Mouse (Mus musculus) right cerebral cortex, postnatal 14 days (tissue): ENCODE results near the gene 1110004F10Rik.
A peak's percentile ranks its signal among the peaks of the same experiment; 100 is the strongest.

Experiments used
- DNase-seq: peaks from one replicate; pipeline ENCODE4 v3.0.0; 2022

The 1110004F10Rik gene

DNA sequence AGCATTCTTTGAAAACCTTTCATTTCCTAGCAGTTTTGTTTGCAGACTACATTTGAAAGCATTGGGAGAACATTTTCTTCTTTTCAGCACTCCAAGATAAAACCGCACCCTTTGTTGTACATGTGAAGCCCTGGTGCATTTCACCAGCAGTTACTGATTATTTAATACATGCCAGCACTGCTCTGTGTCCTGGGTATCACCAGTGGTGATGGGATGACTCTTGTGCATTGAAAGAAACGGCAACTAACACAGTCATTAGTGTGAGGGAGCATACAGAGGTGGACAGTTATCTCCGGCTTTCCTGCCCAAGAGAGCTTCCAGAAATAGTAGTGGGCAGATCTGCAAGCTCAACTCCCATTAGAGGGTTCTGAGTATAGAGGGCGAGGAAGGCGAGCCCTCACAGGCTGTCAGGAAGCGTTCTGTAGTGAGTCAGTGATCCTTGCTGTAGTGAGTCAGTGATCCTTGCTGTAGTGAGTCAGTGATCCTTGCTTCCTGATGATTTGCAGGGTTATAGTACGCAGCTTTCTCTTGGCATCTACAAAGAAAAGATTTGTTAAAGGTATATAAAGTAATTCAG lies 60.8 kb downstream of the 1110004F10Rik start:
- DNase-seq = no peak

DNA sequence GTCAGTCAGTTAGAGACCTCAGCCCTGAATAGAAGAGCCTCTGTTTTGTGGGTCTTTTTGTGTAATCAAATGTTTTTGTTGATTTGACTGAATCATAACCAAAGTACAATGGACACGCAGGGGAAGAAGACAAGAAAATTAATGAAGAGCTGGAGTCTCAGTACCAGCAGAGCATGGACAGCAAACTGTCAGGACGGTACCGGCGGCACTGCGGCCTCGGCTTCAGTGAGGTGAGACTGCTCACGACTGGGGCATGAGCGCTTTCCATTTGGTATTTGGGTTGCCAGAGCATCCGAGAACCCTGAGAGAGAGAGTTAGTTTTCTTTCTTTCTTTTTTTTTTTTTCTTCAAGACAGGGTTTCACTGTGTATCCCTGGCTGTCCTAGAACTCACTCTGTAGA lies 63.9 kb downstream of the 1110004F10Rik start:
- no peak for DNase-seq

DNA sequence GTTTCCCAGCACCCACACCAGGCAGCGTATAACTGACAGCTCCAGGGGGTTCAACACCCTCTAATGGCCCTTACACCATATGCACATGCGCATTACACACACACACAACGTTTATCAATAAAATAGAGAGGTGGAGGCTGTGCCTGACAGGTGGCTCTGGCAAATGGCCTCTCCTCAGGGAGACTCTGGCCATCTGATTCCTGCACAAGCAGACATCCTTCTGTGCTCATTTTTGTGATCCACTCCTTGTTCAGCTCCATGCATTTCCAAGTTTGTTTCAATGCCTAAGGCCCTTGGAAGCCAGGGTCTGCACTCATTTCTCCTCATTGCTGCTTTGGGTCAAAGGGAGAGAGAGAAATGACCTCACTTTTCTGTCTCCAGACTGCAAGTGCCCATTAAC lies 71.5 kb downstream of the 1110004F10Rik start:
- no peak for DNase-seq

DNA sequence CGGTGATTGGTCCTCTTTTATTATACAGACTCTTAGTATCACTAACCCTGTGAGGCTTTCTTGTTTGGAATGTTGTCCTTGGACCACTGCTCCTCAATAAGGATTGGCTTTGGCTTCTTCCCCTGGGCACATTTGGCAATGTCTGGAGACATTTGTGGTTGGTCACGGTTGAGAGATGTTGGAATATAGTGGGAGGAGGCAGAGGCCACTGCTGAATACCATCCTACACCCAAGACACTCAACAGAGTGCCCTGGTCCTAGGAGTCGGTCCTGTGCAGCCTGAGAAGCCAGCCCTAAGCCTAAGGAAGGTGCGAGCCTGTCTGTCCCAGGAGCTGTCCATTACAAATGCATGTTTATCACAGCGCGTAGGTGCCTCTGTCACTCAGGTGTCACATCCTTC lies 72.3 kb downstream of the 1110004F10Rik start:
- DNase-seq = no peak

DNA sequence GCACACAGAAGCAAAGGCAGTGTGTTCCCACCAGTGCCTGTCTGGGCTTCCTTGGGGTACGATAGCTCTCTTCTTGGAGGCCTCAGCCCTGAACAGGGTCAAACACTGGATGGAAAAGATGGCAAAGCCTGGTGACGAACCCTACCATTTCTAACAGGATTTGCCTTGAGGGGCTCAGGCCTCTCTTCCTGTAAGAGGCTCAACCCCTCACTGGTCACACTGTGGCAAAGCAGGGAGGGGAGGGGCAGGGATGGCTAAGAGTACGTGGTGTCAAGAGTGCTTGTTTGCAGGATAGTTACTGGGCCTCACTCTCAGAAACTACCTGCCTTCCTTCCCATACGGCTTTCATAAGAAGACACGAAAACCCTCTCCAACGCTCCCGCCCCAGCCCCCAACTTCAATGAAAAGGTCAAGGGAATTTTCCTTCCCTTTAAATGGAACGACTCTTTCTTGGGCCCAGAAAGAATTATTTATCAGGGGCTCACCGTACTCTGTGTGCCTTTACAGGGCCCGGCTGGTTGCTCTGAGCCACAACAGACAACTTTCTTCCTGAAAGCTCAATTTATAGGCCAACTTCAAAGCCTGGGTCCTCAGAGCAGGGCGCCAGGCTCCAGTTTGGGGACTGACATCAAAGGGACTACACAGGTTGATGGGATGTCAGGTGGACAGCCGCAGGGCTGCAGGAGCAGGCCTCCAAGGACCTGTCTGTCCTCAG lies 76.2 kb downstream of the 1110004F10Rik start:
- DNase-seq = no peak

DNA sequence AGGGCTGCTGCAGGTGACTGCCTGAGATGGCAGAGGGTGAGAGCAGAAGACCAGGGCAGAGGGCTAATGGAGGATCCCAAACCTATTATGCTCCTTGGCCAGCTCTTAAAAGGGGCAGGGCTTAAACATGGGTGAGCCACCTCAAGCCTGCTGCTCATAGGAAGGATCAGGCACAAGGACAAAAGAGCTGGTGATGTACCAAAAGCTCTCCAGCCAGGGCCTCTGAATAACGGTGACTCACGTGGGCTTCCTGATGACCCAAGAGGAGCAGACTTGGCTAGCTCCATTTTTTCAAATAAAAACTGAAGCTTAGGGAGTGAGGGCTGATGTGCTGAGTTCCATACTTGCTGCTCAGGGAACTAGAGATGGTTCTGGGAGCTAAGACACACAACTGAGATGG lies 76.8 kb downstream of the 1110004F10Rik start:
- no peak for DNase-seq

DNA sequence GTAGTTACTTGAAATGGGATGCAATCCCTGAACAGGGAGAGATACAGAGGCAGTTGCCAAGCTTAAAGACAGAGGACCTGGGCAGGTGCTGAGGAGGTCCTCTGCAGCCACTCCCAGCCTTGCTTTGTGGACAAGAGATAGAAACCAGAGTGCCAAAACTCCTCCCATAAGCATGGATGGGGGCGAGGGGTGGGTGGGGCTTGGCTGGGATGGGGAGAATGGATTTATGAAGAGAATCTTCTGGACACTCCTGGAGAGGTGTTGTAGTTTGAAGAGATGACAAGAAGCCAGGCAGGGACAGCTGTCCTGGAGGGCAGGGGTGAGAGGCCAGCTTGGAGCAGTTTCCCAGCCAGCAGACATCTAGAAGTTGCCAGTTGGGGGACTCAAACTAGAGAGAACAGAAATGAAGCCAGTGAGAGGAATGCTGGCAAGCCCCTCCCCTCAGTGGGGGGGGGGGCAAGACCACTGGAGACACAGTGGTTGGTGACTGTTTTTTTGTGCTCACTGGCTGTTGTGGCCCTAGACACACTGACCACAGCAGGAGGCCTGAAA lies 80.2 kb downstream of the 1110004F10Rik start:
- DNase-seq = no peak

DNA sequence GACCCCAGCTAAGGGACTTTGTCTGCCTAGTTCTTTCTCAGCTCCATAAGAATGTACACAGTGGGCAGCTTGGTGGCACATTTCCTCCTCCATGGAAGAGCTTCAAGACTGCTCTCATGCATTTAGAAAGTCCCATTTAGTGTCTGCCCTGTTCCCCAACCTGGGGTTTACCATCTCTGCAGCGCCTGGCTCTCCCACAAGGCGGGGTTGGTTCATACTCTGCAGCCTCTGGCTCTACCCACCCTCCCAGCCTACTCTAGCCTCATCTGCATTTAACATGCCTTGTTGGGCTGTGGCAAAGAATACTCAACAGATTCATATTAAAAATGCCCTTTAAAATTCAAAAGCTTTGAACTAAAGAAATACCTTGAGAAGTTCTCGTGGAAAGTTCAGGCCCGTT lies 81.5 kb downstream of the 1110004F10Rik start:
- no peak for DNase-seq

DNA sequence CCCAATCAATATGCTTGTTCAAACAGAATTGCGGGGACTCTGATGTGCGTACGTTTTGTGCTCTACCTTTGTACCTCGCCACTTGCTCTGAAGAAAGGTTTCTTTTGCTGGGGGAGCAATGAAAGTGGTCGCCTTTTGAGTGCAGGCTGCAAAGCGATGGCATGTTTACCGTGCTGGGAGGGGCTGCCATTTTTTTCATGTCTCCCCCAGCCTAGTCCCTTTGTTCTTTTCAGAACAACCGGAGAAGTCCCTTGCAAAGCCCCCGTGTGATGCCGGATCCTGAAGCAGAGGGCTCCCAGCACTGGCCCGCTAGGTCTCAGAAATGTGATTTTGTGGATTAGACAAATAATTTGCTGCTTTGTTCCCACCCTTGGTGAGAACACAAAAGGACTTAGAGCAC lies 82.0 kb downstream of the 1110004F10Rik start:
- no peak for DNase-seq

DNA sequence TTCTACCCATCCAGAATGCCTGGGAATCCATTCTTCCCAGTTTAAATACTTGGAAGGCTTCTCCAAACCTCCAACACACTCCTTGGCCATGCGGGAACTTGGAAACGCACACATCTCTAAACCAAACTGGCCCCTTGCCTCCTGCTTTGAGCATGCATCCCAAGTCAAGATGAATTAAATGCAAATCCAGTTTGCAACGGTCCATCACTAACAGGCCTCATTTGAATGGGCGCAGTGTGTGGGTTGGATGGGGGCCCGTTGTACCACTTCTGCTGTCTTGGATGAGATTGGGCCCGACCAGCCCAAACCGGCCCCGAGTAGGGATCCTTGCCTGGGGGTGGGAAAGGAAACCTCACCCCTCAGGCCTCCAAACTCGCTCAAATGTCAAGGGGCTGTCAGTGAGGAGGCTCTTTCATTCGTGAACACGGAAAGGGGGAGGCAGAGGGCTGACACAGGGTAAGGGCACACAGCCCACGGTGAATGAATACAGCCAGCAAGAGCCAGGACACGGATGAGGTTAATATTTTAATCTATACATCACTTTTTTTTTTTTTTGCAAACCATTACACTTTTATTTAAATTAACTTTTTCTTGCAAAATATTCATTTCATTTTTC lies 83.9 kb downstream of the 1110004F10Rik start:
- DNase-seq = no peak

DNA sequence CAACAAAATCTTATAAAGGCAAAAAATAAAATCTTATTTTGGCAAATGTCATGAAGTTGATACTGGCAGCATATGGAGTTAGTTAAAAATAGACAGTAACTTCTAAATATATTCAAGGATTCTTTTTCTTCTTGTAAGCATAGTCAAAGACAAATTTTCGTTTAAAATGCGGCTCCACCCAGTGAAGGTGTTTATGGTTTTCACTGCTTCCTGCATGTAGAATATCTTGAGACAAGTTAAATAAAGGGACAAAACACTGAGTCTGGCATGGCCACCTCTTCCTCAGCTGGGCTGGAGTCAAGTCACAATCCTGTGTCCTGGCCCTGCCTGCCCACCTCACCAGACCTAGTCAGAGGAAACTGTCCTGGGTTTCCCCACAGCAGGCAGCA lies 84.4 kb downstream of the 1110004F10Rik start:
- no peak for DNase-seq

GRCm38 (mm10) chr7:116124057-116124456 lies 84.9 kb downstream of the 1110004F10Rik start:
- DNase-seq = no peak

DNA sequence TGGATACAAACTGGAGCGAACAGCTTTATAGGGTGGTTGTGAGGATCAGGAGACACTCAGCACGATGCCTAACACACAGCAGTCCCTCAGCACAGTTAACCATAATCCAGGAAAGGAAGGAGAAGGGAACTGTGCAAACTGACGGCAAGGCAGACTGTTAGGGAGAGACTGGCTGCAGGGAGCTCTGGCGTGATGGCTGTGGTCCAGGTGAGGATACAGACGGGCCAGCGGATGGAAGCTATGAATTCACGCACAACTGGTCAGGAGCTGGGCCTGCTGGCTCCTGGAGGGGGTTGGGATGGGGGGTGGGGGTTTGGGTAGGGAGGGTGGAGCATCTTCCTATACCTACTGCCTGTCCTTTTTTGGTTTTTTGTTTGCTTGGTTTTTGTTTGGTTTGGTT lies 86.5 kb downstream of the 1110004F10Rik start:
- DNase-seq = no peak

- DNase-seq = no peak
These were observed 87.9 kb downstream of the 1110004F10Rik start for GRCm38 (mm10) chr7:116127052-116127451.

GRCm38 (mm10) chr7:116128286-116128685 lies 89.1 kb downstream of the 1110004F10Rik start:
- DNase-seq = no peak

GRCm38 (mm10) chr7:116129374-116129773 lies 90.2 kb downstream of the 1110004F10Rik start:
- no peak for DNase-seq

DNA sequence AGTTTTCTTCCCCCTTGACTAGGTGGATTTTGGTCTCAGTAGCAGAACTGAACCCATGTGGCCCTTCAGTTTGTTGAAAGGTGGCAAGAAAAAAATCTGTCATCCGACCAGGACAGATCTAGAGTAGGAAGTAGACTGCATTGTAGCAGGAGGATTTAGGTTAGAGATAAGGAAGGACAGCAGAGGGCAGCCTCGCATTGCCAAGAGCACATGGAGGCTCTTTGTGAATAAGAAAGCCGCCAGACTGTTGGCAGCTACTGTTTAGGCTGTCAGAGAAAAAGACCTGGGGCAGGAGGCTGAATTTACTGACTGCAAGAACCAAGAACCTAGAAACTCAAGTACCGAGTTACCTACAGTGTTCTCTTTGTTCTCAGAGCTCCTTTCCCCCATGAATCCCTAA lies 92.2 kb downstream of the 1110004F10Rik start:
- peak; percentile 35 for DNase-seq

- DNase-seq = peak; percentile 81
These were observed 92.9 kb downstream of the 1110004F10Rik start for GRCm38 (mm10) chr7:116132078-116132477.

- DNase-seq = no peak
These were observed 95.5 kb downstream of the 1110004F10Rik start for GRCm38 (mm10) chr7:116134413-116135292.

GRCm38 (mm10) chr7:116137149-116137548 lies 98.0 kb downstream of the 1110004F10Rik start:
- DNase-seq = no peak

DNA sequence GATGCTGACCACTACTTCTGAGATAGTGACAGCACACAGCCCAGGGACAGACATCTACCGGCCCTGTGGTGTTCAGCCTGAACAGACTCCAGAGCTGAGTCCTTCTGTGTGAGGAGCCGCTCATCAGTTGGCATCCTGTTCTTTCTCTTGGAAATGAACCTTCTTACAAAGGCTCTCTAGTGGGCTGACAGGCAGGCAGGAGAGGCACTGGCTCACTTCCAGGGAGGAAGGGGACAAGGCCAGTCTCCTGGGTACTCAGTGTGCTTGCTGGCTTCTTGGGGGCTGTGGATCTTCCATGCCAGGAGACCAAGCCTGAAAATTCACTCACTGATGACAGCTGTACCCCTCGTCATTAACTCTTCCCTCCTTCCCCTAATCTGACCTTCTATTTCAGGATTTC lies 98.5 kb downstream of the 1110004F10Rik start:
- DNase-seq = no peak

- DNase-seq = no peak
These were observed 105.8 kb downstream of the 1110004F10Rik start for GRCm38 (mm10) chr7:116145030-116145429.

DNA sequence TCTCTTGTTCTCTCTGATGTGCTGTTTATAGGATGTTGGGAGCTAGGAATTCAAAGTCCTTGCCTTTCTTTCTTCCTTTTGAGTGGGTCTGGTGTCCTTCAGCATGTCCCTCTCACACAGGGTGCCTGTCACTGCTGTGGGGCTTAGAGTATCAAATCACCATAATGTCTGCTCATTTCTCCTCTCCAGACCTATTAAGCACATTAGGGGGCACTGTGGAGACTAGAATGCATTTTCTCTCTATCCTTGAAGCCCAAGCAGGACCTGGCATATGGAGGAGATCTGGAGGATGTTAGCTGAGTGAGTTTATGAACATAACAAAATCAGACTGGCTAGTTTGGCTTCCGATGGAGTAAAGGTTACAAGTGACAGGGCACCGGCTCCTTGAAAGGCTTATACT lies 107.9 kb downstream of the 1110004F10Rik start:
- no peak for DNase-seq
